16 mouse cellular contexts compared by ENCODE assay signal in the genomic region with DNA sequence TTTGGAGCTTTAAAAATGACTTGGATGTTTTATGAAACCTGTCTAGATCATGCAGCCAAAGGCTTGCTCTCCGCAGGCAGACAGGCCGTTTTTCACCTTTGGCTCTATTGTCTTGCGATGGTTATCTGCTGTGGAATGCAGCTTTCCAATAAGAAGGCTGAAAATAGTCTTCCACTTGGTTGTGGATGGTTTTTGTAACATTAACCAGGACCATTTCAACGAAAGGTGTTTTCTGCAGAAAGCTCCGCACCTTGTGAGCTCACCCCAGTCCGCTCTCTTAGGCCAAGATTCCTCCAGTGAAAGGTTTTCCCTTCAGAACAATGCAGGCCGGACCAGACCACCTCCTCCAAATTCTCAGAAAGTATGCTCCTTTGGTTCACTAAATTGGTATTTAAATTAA.
DNase-seq lines count a peak whose midpoint lies in the region; ATAC-seq lines count a peak whose summit lies in the region.
"Had no signal": no experiment of that assay in that cellular context is flagged by ENCODE, and none has a peak within 500 bp of the region (broad histone marks: within the 10 kb centered on the region; RNA-seq: fewer than 3 reads in every experiment).

No protein-coding gene starts in this region.

- peaks cover 3% of the 10 kb centered on the region for H3K4me1 ChIP-seq in embryonic facial prominence, embryonic 12.5 days
- peaks cover 6% of the 10 kb centered on the region for H3K4me1 ChIP-seq in limb, embryonic 11.5 days (ENCODE audit: control insufficient read depth, insufficient read depth, low read length)
- H3K4me1 ChIP-seq in neural tube, embryonic 15.5 days, result peaks cover 5% of the 10 kb centered on the region; the same call in 1 of the 2 replicates

- ATAC-seq in embryonic facial prominence, embryonic 12.5 days (ENCODE audit: insufficient number of reproducible peaks, insufficient read depth, low FRiP score, low TSS enrichment), result no peak
- no peak; the same call in 1 of the 2 replicates for ATAC-seq in limb, embryonic 11.5 days (ENCODE audit: insufficient number of reproducible peaks, low FRiP score, low TSS enrichment, low read depth)
- no peak for ATAC-seq in neural tube, embryonic 15.5 days (ENCODE audit: low FRiP score)
- no peak for ATAC-seq in granulocyte monocyte progenitor cell, adult 5-6 weeks (replicated peaks; ENCODE audit: poor library complexity, severe bottlenecking)
- ATAC-seq: forebrain, embryonic 16.5 days had no signal

- intact Hi-C loops in left cerebral cortex, postnatal 25 days (cut with DNase I), result loop anchor here (5.0 to 10.0 kb wide), 2 partner anchors 436 to 493 kb away; no protein-coding TSS in a partner anchor

- 57% methylated on average over 7 of the region's 7 CpGs for WGBS in embryonic facial prominence, embryonic 12.5 days
- 39% methylated on average over 7 of the region's 7 CpGs for WGBS in limb, embryonic 11.5 days
- WGBS in neural tube, embryonic 15.5 days, result 61% methylated on average over 7 of the region's 7 CpGs

- peak overlapping the region; percentile 73 for H3K27ac ChIP-seq in embryonic facial prominence, embryonic 12.5 days
- peak overlapping the region; percentile 64 for H3K27ac ChIP-seq in limb, embryonic 11.5 days (replicated peaks; ENCODE audit: low read depth, low read length)
- peak overlapping the region; percentile 66 for H3K27ac ChIP-seq in neural tube, embryonic 15.5 days (replicated peaks)
- H3K27ac ChIP-seq: layer of hippocampus, adult 2 months had no signal

- H3K9ac ChIP-seq in embryonic facial prominence, embryonic 12.5 days, result peak overlapping the region; percentile 7; the same call in 1 of the 2 replicates
- H3K9ac ChIP-seq in limb, embryonic 11.5 days (ENCODE audit: low read length), result peak overlapping the region; percentile 13; the same call in 1 of the 2 replicates
- H3K9ac ChIP-seq in neural tube, embryonic 15.5 days (replicated peaks), result no peak overlapping the region; the same call in 1 of the 2 replicates
- H3K9ac ChIP-seq: lung, embryonic 14.5 days had no signal

- no peak overlapping the region for H3K4me3 ChIP-seq in embryonic facial prominence, embryonic 12.5 days
- no peak overlapping the region for H3K4me3 ChIP-seq in limb, embryonic 11.5 days (ENCODE audit: low read depth, low read length)
- H3K4me3 ChIP-seq in neural tube, embryonic 15.5 days (replicated peaks), result no peak overlapping the region
- H3K4me3 ChIP-seq: layer of hippocampus, adult 2 months had no signal

- no peaks in the 10 kb centered on the region for H3K36me3 ChIP-seq in embryonic facial prominence, embryonic 12.5 days
- no peaks in the 10 kb centered on the region for H3K36me3 ChIP-seq in limb, embryonic 11.5 days (ENCODE audit: control insufficient read depth, insufficient read depth, low read length)
- H3K36me3 ChIP-seq in neural tube, embryonic 15.5 days, result no peaks in the 10 kb centered on the region

- no peaks in the 10 kb centered on the region for H3K9me3 ChIP-seq in embryonic facial prominence, embryonic 12.5 days
- no peaks in the 10 kb centered on the region for H3K9me3 ChIP-seq in limb, embryonic 11.5 days (ENCODE audit: control insufficient read depth, low read length)
- no peaks in the 10 kb centered on the region for H3K9me3 ChIP-seq in neural tube, embryonic 15.5 days (replicated peaks)

- H3K27me3 ChIP-seq in embryonic facial prominence, embryonic 12.5 days, result no peaks in the 10 kb centered on the region
- H3K27me3 ChIP-seq in limb, embryonic 11.5 days (ENCODE audit: control insufficient read depth, insufficient read depth, low read length), result no peaks in the 10 kb centered on the region
- H3K27me3 ChIP-seq in neural tube, embryonic 15.5 days (replicated peaks), result no peaks in the 10 kb centered on the region

- 0 out of 2 replicates have a peak overlapping the region, but pooled peaks have one; percentile 13 for H3K4me2 ChIP-seq in embryonic facial prominence, embryonic 12.5 days (replicated peaks)
- no peak overlapping the region for H3K4me2 ChIP-seq in limb, embryonic 11.5 days (ENCODE audit: low read depth, severe bottlenecking)
- no peak overlapping the region; the same call in 1 of the 2 replicates for H3K4me2 ChIP-seq in neural tube, embryonic 15.5 days
- H3K4me2 ChIP-seq: lung, embryonic 14.5 days had no signal

- DNase-seq in fibroblast of lung, adult 2 months (ENCODE audit: low read depth), result peak; percentile 6
- no peak for DNase-seq in limb, embryonic 11.5 days (ENCODE audit: low spot score)
- no peak for DNase-seq in layer of hippocampus, adult 18-20 months (ENCODE audit: low spot score in 2 of 2)
- DNase-seq in left cerebral cortex, postnatal 25 days (ENCODE audit: low spot score in 2 of 2), result no peak
- DNase-seq: adrenal gland, adult 2 months; cerebellum, postnatal 10 days; kidney, adult 2 months; left cerebral cortex, postnatal 4 days; lung, embryonic 14.5 days; right cerebral cortex, postnatal 25 days; thymus, postnatal 36 days had no signal
